Mouse (Mus musculus) megakaryocyte, embryonic 14.5 days (primary cell): ENCODE results near the gene Adam3. TPM values are rescaled to one million over a fixed set of nuclear protein-coding genes. Genes with fewer than 3 reads are reported as not detected.

Experiments
- H3K27me3 ChIP-seq: replicated peaks from 2 replicates; pipeline ENCODE3; 2012; ENCODE audit warnings: inconsistent platforms
- H3K36me3 ChIP-seq: replicated peaks from 2 replicates; pipeline ENCODE3; 2012; ENCODE audit warnings: low read length, inconsistent platforms, mixed read lengths
- H3K4me1 ChIP-seq: 2 replicates; pipeline ENCODE4 v1.6.1; 2012; ENCODE audit warnings: inconsistent platforms
- H3K4me3 ChIP-seq: replicated peaks from 2 replicates; pipeline ENCODE3; 2012; ENCODE audit warnings: moderate library complexity, mild to moderate bottlenecking, inconsistent platforms
- H3K9me3 ChIP-seq: 2 replicates; pipeline ENCODE4 v1.6.1; 2012; ENCODE audit warnings: inconsistent platforms
- FLI1 ChIP-seq: IDR thresholded peaks from 2 replicates; pipeline ENCODE4 v1.6.1; 2012; ENCODE audit warnings: low read length, inconsistent platforms, mixed read lengths
- GATA1 ChIP-seq: IDR thresholded peaks from 3 replicates; pipeline ENCODE4 v1.6.1; 2012; ENCODE audit warnings: mixed read lengths, low read length, inconsistent platforms, borderline replicate concordance
- polyA plus RNA-seq: library from polyadenylated mRNA; stranded (reverse); fragments of >175 nt; gene quantifications from 2 replicates; pipeline ENCODE4 v1.2.3, GENCODE M21; 2012; ENCODE audit warnings: low replicate concordance; ENCODE audit not compliant: insufficient read depth

Gene Adam3
- polyA plus RNA-seq, result not detected in 2 replicates

GRCm38 (mm10) chr8:24725630-24726029 lies at the start of gene Adam3:
Gene Adam3 (minus strand): TSS chr8:24725852.
- TF ChIP-seq FLI1 (no peak), GATA1 (no peak)
- no peaks in the 10 kb centered on the region for H3K27me3 ChIP-seq
- H3K4me3 ChIP-seq, result peak within 1 kb of the TSS; percentile 35
- no peaks in the 10 kb centered on the region for H3K36me3 ChIP-seq
- H3K4me1 ChIP-seq, result peaks cover 6% of the 10 kb centered on the region; the same call in 1 of the 2 replicates
- H3K9me3 ChIP-seq, result no peaks in the 10 kb centered on the region

GRCm38 (mm10) chr8:24724886-24725626 lies 596 bp downstream of the Adam3 start:
- Histone ChIP-seq H3K4me1 (peaks cover 6% of the 10 kb centered on the region; the same call in 1 of the 2 replicates), H3K4me3 (no peak overlapping the region), H3K36me3 (no peaks in the 10 kb centered on the region), H3K9me3 (no peaks in the 10 kb centered on the region), H3K27me3 (no peaks in the 10 kb centered on the region)
- TF ChIP-seq GATA1 (no peak), FLI1 (no peak)

Other genes with a start within 250 kb of the Adam3 start
- not detected in 2 replicates for gene Adam5, start 98.5 kb upstream of the Adam3 start, polyA plus RNA-seq